Mouse (Mus musculus) heart, adult 11 months (tissue): ENCODE results near the gene Gm20806.
"Not testable (repeated sequence)": the region's sequence is repeated elsewhere in the genome, so short reads cannot be mapped to it uniquely, and the experiment has no call there.

Source experiments
- DNase-seq: peaks from one replicate; pipeline ENCODE4 v3.0.0; 2022

Gm20806 gene

GRCm38 (mm10) chrY:78837956-78838355 is at the start of gene Gm20806:
Gm20806 (minus strand) TSS chrY:78838056.
- not testable (repeated sequence) for DNase-seq
